Mouse (Mus musculus) adrenal gland, postnatal 10 days (tissue): ENCODE measurements around the gene Plxna2. TPM values are rescaled to one million over a fixed set of nuclear protein-coding genes. Genes with fewer than 3 reads are reported as not detected.
A peak's percentile ranks its signal among the peaks of the same experiment; 100 is the strongest.

Source experiments
- DNase-seq: peaks from one replicate; pipeline ENCODE4 v3.0.0; 2021; ENCODE audit warnings: mixed read lengths
- total RNA-seq, 2 experiments: library from RNA; stranded (reverse); gene quantifications; 2 replicates each; pipeline ENCODE4 v1.2.3; 2021

The Plxna2 gene
- total RNA-seq, 2 experiments from 2014 or later: 14.2 to 16.8 TPM

DNA sequence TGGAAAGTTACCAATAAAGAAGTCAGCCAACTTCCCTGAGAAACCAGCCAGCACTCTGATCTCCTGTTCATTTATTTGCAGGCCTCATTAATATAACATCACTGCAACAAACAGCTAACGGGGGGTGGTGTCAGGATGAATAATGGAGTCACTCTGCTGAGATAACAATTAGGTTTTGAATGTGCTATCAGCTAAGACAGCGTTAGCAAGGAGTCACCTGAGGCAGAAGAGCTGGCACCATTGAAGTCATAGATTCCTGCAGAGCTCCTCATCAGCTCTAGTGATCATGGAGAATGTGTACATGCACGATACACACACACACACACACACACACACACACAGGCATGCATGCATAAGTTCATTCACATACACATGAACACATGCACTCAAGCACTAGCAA lies 154.0 kb downstream of the Plxna2 start:
- DNase-seq: no peak

DNA sequence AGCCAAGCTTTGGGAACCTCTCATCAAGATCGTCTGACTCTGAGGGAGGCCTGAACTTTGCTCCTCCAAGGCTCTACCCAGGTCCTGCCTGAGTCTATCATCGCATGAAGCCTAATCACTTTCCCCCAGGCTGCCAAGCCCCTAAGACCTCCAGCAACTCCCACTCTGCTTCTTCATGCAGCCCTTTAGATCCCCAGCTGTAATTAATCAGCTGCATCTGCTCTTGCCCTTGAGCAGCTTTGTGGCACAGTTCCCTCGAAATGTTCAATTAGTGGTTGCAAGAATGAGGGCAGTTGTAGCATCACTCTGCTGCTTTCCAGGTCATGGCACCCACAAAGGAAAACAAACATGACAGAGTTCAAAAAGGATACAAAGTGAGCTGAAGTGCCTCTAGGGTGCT lies 155.9 kb downstream of the Plxna2 start:
- DNase-seq: no peak

DNA sequence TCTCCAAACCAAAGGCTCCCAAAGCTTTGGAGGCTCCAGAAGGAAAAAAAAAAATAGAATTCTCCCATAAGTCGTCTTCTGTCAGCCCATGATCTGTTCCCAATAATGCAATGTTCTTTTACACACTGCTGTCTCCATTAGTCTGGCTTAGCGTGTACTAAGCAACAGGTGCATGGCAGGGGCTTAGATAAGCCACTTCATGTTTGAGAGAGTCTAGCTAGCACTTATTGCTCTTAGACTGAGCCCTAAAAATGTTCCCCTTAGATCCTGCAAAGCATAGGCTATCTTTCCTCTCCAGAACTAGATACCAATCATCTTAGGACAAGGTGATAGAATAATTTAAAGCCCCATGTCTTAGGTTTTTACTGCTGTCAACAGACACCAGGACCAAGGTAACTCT lies 156.3 kb downstream of the Plxna2 start:
- no peak for DNase-seq

DNA sequence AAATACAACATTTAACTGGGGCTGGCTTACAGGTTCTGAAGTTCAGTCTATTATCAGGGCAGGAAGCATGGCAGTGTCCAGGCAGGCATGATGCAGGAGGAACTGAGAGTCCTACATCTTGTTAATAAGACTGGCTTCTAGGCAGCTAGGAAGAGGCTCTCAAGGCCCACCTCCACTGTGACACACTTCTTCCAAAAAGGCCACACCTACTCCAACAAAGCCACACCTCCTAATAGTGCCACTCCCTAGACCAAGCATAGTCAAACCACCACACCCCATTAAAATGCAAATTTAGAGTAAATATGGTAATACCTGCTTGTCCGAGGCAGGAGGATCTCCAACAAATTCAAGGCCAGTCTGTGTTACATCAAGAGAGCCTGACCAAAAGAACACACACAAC lies 156.7 kb downstream of the Plxna2 start:
- DNase-seq: no peak

DNA sequence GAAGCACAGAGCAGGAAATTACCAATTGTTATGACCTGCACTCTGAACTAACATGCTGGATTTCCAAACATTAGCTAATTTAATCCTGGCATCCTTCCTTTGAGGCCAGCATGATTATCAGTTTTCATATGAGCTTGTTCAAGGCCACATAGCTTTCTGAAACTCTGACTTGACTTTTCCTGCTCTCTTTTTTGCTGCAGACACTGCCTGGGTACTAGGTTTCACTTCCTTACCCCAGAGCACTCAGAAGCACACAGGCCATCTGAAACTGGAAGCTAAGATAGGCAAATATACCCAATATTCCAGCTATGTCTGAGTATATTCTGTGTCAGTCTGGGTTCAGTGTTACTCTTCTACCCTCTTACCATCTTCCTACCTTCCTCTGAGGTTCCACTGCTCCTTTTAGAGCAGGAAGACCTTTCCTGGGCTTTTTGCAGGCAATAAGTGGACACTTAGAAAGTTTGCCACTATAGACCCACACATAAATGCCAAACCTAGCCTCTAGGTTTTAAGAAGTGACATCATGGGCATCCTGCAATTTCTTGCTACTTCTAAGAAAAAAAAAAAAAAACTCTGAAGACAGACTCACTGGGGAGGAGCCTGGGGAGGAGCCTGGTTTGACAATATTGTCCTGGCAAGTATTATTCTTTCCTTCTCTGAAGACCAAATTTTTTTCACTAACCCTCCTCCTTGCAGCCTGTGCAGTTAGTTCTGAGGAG lies 157.8 kb downstream of the Plxna2 start:
- no peak for DNase-seq

DNA sequence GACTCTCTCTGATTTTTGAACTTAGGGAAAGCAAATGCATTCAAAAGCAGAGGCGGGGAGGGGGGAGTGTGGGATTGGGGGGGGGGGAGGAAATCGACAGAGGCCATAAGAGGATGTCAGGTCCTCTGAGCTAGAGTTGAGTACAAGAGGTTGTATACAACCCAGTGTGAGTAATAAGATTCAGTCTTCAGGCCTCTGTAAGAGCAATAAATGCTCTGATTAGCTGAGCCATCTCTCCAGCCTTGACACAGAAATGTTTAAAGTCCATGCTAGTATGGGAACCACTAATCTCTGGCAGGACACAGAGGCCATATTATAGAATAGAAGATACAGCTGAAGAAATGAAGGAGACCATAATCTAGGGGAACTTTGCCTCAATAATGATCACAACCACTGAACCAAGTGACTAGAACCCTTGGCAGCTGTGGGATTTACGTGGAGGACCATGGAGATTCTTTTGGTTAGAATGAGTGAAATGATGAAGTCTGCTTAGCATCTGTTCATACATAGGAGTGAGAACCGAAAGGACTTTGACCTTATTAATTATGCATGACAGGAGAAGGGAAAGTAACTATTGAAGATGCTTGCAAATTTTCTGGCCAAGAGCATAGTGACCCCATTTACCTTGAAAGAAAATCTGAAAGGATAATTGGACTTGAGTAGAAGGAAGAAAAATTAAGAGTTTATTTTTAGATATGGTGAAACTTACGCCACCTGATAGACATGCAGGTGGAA lies 158.7 kb downstream of the Plxna2 start:
- DNase-seq: no peak

DNA sequence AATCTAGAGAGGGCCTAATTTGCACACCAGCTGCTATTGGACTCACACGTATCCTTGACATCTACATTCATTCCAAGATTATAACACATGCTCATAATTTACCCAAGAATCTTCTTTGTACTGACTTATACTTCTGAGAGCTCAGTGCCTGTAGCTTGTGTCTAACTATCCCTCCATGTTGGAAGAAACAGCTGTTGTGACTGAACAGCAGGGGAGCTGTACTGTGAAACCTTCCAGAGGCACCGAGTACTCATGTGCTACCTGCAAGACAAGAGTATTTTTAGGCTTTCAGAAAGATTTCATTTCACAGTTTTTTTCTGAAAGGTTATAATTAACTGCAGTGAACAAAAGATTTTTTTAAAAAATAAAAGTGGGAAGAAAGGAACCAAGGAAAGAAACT lies 159.6 kb downstream of the Plxna2 start:
- DNase-seq: no peak

DNA sequence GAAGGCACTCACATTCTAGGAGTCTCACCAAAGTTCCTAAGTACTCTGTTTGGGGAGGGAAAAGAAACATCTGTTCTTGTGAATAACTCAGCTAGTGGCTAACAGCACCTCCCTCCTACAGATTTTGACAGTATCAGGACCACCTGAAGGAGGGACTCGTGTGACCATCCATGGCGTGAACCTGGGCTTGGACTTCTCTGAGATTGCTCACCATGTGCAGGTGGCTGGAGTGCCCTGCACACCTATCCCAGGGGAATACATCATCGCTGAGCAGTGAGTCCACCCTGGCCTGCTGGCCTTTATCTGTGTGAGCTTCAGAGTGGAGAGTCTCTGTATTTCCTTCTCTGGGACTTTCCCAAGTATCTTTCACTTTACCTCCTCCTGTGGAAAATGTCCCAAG lies 162.4 kb downstream of the Plxna2 start:
- DNase-seq: no peak

DNA sequence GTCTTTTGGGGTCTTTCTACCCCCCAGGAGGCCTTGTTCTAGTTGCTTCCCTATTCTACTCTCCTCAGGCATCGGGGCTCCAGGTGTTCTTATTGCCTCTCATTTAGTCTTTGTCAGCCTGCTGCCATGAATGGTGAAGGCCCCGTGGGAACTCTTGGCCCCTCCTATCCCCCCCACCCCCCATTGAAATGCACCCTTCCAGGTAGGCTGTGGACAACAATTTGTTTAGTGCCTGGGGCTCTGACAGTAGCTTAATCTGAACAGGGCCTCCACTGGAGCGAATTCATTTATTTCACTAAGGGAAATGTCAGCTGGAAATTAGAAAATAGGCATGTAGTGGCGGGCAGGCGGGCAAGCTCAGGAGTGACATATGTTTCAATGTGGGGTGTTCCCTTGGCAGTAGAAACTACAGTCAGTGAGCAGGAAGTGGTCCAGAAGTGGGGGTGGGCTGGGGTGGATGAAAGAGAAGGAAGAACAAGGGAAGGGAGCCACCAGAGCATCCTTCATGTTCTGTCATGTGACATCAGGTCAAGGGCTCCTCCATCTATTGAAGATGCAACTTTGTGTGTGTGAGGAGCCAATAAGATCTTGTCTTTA lies 162.9 kb downstream of the Plxna2 start:
- no peak for DNase-seq

DNA sequence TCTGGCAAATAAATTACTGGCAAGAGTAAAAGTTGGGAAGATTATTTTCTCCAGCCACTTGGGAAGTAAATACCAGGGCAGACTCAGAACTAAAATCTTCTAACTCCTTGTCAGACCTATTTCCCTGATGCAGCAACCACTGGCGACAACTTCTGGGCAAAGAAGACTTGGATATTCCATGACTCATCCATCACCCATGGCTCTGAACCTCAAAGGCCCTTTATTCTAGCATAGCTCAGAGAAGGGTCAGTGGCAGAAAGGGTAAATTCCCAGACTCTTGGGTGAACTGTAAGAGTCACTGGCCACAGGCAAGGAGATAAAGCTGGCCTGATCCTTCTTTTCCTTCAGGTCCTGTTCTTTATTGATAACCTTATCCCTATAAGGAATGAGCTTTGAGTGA lies 163.5 kb downstream of the Plxna2 start:
- no peak for DNase-seq

DNA sequence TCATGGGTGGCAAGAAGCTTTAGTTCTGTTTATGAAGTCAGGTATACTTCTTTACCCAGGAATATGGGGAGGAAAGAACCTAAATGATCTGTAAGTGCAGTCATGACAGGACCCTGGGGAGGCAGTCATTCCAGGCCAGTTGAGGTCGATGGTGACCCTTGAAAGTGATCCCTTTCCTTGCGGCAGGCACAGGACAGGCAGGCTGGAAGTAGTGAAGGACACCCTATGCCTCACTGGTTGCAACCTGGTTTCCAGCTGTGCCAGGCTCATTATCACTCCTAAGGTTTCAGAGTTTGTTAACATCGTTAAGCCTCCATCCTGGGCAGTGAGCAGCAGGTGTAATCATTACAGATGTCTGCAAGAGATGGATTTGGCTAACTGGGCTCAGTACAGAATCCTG lies 164.3 kb downstream of the Plxna2 start:
- DNase-seq: no peak

DNA sequence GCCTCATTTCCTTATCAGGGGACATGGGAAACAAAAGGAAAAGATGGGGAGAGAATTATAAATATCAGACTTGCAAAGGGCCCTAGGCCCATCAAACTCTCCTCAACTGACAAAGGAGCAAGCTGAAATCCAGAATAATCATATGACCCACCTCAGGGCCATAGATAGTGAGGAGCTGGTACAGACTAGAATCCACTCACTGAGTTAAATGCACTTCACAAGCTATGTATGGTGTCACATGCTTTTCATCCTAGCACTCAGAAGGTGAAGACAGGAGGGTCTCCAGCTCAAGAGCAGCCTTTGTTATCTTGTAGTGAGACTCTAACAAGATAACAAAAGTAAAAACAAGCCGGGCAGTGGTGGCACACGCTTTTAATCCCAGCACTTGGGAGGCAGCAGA lies 169.6 kb downstream of the Plxna2 start:
- no peak for DNase-seq

DNA sequence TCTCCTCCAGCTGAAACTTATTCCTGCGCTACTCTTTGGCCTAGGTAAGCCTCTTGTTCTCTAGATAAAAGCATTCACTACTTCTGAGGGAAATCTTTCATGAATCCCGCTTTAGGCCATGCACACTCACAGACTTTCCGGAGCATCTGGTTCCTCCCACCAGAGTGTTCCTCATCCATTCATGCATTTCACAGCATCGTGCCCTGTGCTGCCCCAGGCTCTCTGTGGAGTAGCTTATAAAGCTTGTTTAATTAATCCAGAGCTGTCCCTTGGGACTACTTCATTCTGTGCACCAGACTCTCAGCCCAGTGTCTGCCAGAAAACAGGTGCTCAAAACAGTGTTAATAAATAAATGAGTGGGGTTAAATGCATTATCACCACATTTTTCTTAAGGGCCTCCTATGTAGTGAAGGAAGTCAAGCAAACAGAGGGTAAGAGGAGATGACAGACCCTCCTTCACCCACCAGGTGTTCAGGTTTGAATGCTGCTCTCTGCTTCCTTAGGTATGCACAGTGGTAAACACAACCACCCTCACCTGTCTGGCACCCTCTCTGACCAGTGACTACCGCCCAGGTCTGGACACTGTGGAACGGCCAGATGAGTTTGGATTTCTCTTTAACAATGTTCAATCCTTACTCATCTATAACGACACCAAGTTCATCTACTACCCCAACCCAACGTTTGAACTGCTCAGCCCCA lies 175.4 kb downstream of the Plxna2 start:
- DNase-seq: no peak

DNA sequence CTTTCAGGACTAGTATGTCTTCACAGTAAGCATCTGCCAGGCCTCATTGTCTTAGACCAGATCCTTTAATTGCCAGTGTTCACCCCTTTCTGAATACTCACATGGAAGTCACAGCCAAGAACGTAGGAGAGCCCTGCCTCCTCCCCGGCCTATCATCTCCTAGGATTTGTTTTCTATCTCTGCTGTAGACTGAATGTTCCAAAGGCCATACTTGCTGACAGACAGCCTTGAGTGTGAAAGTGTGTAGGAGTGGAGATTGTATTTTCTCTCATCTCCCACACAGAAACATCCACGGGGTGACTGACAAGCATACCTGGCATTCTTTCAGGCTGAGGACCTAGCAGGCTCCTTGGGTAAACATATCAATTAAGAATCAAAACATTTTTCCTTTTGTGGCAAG lies 177.3 kb downstream of the Plxna2 start:
- DNase-seq: no peak

DNA sequence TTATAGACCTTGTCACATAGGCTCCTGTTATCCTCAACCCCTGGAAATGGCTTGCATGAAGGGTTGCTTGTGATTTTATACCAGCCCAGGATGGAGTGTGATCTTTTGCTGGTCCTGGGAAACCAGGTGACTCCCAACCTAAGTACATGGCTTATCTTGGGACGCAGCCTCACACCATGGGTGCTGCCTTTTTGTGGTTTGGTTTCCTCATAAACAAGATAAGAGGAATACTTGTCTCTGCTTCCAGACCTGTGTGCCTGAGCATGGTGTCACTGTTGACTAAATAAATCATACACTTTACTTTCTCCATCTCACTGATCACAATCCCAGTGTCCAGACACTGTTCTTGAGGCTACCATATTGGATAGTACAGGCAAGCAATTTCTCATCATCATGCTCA lies 179.8 kb downstream of the Plxna2 start:
- no peak for DNase-seq

DNA sequence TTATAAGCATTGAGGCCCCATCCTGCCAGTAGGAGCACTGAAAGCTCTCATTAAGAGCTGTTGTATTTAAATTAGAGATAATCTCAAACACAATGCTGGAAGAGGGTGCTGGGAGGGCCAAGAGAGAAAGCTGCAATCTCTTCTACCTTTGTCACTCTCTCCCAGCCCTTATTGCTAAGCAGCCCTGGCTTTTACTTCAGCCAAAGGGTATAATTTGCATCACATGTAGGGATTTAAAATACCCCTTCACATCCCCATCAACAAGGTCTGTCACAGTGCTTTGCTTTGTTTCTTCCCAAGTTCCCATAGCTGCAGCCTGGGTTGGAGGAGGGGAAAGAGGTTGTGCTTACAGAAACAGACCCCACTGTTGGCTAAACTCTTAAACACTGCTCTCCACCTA lies 180.5 kb downstream of the Plxna2 start:
- DNase-seq: no peak

DNA sequence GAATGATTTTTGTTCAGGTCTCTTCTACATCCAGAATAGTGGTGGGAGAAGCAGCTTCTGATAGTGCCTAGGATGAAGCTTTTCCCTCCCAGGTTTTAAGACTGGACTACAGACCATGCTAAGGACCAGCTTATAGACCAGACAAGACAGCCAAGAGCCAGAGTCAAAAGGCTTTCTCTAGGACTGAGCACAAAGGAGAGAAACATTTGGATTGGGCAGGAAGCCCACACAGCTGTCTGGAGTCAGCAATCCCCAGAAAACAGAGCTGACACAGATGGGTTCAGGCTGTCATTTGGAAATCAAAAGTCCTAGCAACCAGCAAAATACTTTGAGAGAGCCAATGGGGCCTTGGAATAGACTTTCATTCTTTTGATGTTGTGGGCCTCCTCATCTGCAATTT lies 190.2 kb downstream of the Plxna2 start:
- DNase-seq: no peak

DNA sequence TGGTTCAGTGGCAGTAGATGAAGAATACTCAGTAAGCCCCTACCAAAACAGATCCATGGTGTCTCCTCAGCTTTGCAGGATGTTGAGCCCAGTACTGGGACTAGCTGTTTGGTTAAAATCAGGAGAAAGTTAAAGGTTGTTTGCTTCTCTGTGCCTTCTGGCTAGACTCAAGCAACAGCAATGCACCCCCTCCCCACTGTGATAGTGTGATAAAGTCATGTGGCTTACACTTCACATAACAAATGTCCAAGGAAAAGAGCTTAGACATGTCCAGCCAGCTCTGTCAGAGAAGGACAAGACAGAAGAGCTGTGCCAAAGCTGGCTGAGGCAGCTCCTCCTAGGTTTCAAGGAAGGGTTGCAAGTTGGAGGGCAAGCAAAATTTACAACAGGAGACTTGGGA lies 190.7 kb downstream of the Plxna2 start:
- DNase-seq: no peak

DNA sequence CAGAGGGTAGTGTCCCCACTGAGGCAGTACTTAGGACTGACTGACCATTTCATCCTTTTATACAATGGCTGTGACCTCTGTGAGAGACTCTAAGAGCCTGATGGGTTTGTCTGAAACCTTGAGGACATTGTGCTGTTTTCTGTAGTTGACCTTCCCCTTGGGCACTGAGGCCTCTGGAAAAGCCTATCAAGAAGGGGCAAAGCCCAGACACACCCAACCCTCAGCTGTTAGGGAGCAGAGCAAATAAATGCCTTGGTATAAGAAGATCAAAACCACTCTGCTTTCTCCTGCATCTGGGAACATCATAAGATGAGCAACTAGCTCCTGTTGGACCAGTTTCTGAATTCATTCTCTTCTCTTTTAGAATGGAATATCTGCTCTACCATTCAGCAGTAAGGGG lies 191.6 kb downstream of the Plxna2 start:
- no peak for DNase-seq

DNA sequence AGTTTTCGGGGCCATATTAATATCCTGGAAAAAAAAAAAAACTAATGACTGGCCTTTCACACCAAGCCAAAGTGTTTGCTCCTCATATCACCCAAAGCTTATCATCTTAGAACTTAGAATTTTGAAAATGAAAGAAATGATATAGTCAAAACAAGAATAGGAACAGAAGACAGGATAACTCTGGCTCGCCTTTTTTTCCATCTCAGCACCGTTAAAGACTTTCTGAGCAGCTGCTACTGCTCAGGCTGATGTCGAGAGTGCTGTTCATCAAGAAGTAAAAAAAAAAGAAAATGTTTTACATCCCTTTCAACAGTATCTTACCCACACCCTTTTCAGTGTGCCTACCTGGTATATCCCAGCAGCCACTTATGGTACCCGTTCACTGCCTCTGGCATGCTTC lies 196.2 kb downstream of the Plxna2 start:
- no peak for DNase-seq

DNA sequence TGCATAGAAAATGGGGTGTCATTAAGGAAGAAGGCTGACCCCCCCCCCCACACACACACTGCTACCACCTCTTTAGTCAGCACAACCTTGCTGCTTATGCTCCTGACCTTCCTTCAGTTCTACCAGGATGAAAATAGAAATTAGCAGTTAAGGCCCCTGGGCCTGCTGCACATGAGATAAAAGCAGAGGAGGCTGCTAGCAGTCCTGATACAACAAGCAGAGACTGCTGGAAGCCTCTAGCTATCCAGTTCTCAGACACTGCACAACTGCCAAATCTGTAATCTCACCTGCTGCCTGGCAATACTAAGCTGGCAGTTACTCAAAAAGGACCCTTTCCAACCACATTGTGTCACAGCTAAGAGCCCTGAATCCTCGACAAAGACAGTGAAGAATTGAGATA lies 197.5 kb downstream of the Plxna2 start:
- DNase-seq: no peak

DNA sequence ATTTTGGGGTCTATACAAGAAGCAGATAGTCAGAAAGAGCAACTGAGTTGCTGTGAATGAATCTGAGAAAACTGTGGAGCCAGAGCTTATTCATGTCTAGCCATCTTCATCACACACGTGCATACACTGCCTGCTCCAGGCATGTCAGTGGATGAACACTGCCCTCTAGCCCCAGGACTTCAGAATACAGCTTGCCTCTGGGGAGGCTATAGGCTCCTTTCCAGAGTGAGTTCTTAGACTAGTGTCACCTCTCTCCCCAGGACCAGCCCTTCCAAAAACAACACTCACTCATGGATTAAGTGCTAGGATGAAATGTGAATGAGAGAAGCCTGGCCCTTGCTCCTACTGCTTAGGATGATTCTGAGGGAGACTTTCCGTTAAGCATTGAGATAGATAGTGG lies 198.9 kb downstream of the Plxna2 start:
- DNase-seq: peak; percentile 86

DNA sequence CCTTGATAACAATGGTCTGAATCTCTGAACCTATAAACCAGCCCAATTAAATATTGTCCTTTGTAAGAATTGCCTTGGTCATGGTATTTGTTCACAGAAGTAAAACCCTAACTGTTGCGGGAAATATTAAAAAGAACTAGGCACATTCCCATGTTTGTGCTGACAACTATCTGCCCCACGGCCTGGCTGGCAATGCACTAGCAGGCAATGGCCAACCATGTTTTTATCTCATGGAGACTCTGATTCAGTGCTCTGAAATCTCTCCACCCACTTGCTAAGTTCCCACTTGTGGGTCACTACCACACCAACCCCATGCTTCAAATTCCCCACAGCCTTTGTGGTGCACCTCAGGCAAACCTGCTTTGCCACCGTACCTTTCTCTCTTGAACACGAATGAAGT lies 202.9 kb downstream of the Plxna2 start:
- DNase-seq: no peak
